Mouse (Mus musculus): Measurements from ENCODE around the gene Btn1a1. TPM values are rescaled to one million over a fixed set of nuclear protein-coding genes. Genes with fewer than 3 reads are reported as not detected.

Btn1a1 gene
- total RNA-seq, 2 experiments from 2014 or later = not detected

DNA sequence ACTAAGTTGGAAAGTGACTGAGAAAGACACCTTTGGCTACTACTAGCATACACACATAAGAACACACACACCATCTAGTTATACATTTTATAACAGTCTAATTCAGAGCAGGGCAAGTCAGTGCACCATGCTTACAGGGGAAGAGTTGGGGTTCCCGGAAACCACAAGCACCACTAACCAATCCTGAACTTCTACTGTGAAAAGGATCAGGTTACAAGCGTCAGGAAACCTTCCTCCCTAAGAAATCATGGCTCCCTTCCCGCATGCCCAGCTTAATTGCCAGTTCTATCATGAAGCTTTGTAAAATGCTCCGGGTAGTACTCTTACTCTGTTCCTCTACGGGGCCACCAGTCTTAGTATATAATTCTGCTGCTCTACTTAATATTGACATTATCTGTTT is 19.6 kb upstream of the Btn1a1 start:
- DNase-seq (ENCODE audit: low spot score in 2 of 2) = no peak

GRCm38 (mm10) chr13:23483153-23483552 is 17.5 kb upstream of the Btn1a1 start:
- no peak for DNase-seq (ENCODE audit: low spot score in 2 of 2)

DNA sequence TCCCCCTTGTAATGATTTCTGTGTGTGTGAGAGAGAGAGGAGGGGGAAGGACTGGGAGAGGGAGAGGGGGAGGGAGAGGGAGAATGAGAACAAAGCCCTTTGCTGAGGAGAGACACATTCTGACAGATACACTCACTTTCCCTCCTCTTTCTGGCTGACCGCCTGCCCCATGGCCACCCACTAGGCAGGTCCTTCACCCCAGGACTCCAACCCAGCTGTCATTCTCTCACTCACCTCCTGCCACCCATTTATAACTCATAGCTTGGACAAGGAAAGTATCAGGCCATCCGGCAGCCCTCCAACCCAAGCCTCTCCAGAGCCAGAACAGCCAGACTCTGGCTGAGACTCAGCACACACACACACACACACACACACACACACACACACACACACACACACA is 10.0 kb upstream of the Btn1a1 start:
- DNase-seq (ENCODE audit: low spot score in 2 of 2) = no peak

- DNase-seq (ENCODE audit: low spot score in 2 of 2) = peak; percentile 53 to 89
These were observed 1.2 kb upstream of the Btn1a1 start for GRCm38 (mm10) chr13:23466911-23467310.

DNA sequence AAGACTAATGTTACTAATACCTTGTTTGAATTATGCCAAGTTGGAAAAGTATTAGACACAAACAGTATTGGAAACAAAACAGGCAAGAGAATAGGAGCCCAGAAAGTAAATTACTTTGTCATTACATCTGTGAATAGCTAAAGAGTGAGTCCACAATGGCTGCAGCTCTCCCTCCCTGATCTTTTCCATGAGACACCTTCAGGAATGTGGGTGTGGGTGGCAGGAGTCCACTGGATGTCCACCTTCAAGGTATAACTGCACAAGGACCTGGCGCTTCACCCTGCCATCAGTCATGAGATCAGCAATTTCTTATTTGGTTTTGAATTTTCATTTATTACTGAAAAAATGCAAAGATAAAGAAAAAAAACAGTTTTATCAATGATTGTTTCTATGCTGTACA is 605 bp upstream of the Btn1a1 start:
- DNase-seq (ENCODE audit: low spot score in 2 of 2) = no peak

DNA sequence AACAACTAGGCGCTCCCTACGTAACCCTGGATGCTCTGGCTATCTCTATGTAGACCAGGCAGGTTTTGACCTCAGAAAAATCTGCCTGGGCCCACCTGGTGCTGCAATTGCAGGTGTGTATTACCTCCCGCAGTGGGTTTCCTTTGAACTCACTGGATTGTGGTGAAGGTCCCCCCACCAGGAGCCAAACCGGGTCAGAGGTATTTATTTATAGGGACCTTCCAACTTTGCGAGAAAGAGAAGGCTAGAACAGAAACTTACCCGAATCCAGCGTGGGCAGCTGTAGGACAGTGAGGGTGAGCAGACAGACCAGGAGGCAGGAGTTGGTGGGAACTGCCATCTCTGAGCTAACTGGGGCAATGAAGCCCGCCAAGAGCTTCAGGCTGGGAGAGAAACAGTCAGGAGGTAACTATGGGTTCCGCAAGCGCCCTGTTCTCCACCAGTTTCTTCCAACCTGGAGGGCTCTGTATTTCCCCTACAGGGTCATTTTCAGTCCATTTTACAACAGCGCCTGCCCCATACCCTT is 797 bp downstream of the Btn1a1 start:
- no peak for DNase-seq (ENCODE audit: low spot score in 2 of 2)

GRCm38 (mm10) chr13:23464224-23464637 is 1.5 kb downstream of the Btn1a1 start:
- DNase-seq (ENCODE audit: low spot score in 2 of 2) = no peak

- peak; percentile 82 to 92 for DNase-seq (ENCODE audit: low spot score in 2 of 2)
These were observed 2.1 kb downstream of the Btn1a1 start for GRCm38 (mm10) chr13:23463381-23464223.

DNA sequence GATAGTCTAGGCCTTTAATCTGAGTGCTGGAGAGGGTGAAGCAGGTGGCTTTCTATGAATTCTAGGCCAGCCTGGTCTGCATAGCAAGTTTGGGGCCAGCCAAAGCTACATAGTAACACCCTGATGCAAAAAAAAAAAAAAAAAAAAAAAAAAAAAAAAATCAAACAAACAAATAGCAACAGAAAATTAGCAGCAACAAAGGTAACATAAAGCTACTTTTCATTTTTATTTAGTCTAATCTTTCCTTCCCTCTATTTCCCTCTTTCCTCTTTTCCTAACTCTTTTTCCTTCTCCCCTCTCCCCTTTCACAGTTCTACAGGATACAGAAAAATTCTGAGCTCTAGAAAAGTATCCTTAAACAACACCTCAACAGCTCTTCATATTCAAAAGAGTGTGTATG is 3.0 kb downstream of the Btn1a1 start:
- no peak for DNase-seq (ENCODE audit: low spot score in 2 of 2)

- DNase-seq (ENCODE audit: low spot score in 2 of 2) = no peak
These were observed 3.6 kb downstream of the Btn1a1 start for GRCm38 (mm10) chr13:23462063-23462462.

DNA sequence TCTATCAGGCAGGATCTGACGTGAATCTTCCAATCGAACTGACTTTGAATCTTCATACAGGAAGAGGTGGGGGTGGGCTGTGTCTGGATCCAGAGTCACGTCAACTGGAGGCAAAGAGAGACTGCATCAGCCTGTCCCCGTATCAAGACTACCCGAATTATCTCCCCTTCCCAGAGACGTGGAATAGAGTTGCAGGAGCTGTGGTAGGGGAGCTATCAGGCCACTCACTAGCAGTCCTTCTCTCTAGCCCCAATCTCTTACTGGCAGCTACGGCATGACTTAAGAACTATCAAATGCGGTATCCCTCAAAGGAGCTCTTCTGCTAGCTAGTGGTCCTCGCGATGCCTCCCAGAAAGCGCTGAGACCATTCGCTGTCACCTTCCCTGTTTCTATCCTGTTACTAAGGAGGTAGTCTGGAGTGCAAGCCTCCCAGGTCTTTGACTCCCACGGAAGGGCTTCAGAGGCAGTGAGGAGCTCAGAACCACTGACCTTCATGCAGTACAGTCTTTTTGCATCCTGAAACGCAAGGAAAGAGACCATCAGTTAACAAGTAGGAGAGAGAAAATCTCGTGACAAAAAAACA is 6.3 kb downstream of the Btn1a1 start:
- no peak for DNase-seq (ENCODE audit: low spot score in 2 of 2)

DNA sequence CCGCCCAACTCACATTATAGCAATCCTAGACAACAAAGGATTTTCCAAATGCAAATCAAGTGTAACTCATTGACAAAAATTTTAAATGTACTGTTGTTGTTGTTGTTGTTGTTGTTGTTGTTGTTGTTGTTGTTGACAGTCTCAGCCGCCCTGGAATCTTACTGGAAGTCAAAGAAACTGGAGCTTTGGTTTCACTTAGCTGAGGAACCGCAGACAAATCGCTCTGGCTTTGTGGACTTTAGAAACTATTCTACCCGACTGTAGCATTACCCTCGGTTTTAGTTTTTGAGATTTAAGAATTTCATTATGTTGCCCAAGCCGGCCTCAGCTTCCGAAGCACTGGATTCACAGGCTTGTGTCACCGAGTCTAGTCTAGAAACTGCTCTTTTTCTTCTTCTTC is 11.8 kb downstream of the Btn1a1 start:
- no peak for DNase-seq (ENCODE audit: low spot score in 2 of 2)

GRCm38 (mm10) chr13:23453362-23453862 is 12.3 kb downstream of the Btn1a1 start:
- peak; percentile 78 to 92 for DNase-seq (ENCODE audit: low spot score in 2 of 2)

DNA sequence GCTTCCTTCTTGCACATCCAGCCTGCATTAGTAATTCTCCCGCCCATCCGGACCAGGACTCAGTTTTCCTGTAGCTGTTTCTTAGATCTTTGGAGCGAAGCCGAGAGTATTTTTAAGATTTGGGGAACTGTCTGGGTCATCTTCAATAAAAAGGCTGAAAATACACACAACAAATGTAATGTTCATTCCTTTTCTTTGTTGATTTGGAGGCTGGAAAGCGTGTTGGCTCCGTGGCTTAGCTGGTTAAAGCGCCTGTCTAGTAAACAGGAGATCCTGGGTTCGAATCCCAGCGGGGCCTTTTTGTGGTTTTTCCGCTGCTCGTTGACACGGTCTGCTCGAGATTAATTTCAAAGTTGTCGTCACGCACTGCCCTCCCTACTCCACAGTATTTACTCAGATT is 15.3 kb downstream of the Btn1a1 start:
- DNase-seq (ENCODE audit: low spot score in 2 of 2) = peak; percentile 88 to 97

- peak in 1 of 2 experiments; percentile 68 for DNase-seq (ENCODE audit: low spot score in 2 of 2)
These were observed 16.2 kb downstream of the Btn1a1 start for GRCm38 (mm10) chr13:23449235-23450095.

- no peak for DNase-seq (ENCODE audit: low spot score in 2 of 2)
These were observed 16.9 kb downstream of the Btn1a1 start for GRCm38 (mm10) chr13:23448758-23449157.

- peak; percentile 81 to 95 for DNase-seq (ENCODE audit: low spot score in 2 of 2)
These were observed 19.2 kb downstream of the Btn1a1 start for GRCm38 (mm10) chr13:23446498-23446952.

DNA sequence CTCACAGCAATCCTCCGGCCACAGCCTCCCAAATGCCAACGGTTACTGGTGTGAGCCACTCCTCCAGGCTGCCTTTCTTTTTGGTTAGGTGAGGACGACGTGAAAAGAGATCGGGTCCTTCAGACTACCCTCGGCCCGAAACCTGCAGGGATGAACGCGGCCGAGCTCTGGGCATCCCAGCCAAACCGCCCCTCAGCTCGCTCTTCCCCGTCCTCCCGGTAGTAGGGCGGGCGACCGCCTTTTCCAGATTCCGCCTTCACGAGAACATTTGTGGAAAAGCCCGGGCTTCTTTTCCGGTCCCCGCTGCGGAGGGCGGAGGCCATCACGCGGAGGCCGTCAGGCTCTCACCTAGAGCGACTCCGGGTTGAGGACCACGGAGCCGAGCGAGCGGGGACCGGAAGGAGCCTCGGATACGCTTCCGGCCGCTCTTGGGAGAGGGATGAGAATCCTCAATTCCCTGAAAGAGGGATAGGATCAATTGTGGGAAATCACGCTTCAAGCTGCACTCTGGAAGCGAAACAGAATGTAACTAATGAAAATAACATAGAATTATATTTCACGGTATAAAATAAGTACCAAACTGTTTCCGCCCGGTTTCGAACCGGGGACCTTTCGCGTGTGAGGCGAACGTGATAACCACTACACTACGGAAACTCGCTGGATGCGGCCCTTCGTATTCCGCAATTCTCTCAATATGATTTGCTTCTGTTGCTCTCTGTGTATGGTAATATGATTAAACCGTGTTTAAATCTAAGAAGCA is 20.0 kb downstream of the Btn1a1 start:
- peak; percentile 89 to 97 for DNase-seq (ENCODE audit: low spot score in 2 of 2)

DNA sequence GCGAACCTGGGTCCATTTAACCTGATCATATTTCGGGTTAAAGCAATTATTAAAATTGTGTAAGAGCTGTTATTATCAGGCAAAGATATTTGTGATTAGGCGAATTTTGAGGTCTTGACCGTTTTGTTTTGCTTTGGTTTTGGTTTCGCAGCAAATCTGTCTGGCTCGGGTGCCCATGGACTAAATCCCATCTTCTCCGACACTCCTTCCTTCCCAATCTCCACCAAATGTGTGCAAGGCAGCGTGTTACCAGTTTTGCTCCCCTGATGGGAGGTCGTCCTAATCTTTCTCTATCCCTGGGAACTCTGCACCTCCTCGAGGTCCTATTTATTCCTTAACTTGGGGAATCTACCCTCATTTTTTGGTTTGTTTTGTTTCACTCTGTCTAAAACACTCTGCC is 20.5 kb downstream of the Btn1a1 start:
- DNase-seq (ENCODE audit: low spot score in 2 of 2) = no peak

DNA sequence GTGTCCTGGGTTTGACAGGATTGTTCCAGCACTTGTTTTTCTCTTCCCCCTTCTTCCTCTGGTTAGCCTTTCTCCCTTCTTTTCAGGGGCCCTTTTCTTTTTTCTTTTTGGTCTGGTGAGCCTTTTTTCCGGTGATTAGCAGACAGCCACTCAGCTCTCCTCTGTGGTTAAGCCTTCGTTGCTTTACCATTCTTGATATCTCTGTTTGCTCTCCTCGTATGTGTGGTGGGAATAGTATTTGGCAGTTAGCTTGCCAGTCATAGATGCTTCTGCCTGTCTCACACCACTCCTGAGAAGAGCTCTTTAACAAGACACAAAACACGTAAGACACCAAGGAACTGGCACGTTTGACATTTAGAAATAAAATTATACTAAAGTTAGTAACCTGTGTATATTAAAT is 21.2 kb downstream of the Btn1a1 start:
- DNase-seq (ENCODE audit: low spot score in 2 of 2) = no peak

DNA sequence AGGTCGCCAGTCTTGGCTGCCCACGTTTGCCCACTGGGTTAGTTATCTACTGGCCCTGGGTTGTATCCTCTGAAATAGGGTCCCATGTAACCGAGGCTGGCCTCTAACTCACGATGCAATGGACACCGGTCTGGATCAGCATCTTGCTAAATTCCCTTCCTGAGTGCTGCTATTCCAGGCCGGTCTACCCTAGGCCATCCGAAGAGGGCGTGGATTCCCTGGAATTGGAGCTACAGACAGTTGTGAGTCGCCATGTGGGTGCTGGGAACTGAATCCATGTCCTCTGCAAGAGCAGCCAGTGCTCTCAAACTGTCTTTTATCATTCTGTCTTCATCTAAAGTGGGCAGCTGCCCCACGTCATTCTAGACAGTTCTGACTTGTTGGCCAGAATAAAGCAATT is 25.8 kb downstream of the Btn1a1 start:
- DNase-seq (ENCODE audit: low spot score in 2 of 2) = no peak
